Mouse (Mus musculus) kidney, postnatal 36 days (tissue): ENCODE measurements around the gene Rprd2.

ENCODE experiments used
- DNase-seq, 2 experiments: peaks; one replicate each; pipeline ENCODE4 v3.0.0; 2021 to 2022; ENCODE audit warnings: mixed read lengths in 2 of 2

Rprd2 gene

DNA sequence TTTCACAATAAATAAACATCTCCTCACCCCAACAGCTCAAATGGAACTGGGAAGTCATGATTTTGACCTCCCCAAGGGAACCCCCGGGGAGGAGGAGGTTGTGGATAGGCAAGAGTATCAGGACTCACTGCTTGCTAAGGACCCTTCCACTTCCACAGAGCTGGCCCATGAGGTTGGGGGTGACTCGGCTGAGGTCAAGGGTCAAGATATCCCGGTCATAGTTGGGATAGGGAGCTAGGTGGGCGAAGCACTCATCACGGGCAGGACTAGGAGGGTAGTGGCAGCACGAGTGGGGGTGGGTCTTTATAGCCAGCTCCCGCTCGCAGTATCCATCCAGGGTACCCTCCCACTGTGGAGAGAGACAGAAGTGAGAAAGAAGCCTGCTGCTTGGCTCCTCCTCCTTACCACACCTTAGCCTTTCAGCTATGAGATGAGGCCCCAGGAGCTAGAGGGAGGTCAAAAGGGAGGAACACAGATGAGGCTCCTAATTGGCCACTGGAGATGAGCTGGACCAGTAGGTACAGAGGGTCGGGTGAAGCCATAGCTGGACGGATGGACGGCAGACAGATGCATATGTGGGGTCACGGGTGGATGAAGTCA is 83.5 kb downstream of the Rprd2 start:
- no peak for DNase-seq

DNA sequence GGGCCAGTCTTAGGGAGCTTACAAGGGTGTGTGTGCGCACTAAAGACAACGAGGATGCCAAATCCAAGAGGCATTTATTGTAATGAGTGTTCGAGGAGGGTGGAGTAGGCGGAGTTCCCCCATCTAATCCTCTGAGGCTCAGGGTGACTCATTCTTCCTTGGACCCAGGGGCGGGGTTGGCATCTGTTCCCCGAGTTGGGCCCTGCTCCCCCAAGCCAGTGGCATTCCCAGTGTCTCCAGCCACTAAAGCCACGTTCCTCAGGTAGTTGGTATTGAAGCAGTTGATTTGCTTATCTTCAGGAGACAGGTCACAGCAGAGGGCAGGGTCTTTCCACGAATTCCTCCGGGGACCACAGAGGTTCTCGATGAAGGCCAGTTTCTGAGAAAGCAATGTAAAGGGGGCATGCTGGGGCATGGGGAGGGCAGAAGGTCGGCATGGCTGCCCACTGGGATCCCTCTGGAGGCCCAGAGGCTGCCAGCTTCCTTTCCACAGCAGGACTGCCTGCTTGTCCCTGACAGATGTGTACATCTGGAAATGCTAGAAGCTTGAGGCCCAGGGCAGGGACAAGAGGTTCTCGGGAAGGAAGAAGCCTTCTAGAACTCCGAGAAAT is 84.5 kb downstream of the Rprd2 start:
- DNase-seq: no peak

DNA sequence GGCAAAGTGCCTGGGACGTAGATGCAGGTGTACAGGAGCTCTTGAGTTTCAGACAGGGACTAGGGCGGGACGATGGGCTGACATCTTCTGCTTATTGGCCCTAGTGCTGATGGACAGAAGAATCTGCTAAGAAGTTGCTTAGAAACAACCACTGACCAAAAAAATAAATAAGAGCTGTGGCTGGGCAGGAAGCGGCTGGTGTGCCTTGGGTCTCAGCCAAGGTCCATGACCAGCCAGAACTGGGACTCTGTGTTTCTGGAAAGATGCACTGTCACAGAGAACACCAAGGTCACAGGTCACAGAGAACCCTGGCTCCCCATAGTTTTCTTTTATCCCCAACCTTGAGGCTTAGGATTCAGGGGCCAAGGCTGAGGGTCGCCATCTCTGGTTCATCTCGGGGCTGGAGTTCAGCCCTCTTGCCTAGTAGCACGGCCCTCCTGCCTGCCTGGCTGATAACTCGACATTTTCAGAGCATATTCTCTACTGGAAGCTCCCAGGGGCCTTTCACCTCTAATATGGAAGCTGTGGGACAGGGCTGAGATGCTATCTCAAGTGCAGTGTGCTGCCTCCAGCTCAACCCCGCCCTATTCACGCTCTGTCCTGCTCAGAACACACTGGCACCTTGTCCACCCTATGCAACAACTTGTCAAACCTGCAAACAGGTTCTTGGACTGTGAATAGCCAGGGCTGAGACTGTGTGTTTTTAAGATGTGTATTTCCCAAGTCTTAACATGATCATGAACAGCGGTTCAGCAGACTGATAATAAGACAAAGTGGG is 85.7 kb downstream of the Rprd2 start:
- peak; percentile 68 to 71 for DNase-seq

DNA sequence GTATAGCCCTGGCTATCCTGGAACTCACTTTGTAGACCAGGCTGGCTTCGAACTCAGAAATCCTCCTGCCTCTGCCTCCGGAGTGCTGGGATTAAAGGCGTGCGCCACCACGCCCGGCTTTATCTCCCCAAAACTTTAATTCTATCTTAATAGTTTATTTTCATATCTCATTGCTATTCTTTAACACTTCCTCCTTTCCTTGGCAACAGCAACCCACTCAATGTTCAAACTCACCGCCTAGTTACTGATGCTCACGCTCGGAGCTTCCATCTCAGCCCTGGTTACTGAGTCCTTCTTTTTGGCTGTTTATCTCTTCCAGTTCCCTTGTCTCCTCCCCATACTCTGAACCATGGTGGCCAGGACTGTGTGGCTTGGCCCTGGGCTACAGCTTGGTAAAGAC is 86.4 kb downstream of the Rprd2 start:
- no peak for DNase-seq

DNA sequence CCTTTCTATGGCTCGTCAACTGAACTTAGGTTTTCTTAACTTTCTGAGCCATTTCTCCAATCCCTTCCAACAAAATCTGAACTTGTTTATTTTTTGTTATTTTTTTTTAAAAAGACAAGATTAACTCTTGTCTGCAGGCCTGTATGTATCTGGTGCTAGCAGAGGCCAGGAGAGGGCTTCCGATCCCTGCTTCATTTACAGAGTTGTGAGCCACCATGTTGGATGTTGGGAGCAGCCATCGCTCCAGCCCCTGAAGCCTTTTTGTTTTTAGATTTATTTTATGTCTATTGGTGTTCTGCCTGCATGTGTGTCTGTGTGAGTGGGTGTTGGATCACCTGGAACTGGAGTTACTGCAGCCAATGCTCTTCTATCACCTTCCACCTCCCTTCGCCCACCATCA is 86.9 kb downstream of the Rprd2 start:
- no peak for DNase-seq

DNA sequence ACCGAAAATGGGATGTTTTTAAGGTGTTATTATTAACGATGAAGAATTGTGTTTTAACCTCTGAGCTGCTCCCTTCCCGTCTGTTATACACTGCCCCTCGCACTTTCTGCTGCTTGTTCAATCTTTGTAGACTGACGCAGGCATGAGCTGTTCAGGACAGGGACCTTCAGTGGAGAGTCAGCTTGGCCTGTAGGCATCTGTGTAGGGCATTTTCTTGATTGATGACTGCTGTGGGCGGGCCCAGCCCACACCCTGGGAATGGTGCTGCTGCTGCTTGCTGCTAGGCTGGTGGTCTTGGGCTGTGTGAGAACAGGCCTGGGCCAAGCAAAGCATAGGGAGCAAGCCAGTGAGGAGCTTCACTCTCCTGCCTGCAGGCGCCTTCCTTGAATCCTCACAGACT is 88.2 kb downstream of the Rprd2 start:
- DNase-seq: no peak

DNA sequence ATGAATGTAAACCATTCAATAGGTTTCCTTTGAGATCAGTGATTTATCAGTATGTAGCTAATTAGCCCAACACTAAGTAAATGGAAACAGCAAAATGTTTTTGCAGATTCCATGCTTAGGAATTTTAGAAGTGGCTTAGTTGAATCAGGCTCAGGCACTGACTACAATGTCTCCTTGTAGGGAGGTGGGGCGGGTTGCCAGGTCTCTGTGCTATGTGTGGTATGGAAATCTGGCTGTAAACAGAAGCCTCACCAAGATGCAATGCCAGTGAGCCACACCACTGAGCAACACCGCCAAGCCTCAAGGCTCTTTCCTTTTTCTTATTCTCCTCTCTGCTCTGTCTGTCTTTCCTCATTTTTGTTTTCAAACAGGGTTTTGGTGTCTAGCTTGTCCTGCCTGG is 89.8 kb downstream of the Rprd2 start:
- no peak for DNase-seq

DNA sequence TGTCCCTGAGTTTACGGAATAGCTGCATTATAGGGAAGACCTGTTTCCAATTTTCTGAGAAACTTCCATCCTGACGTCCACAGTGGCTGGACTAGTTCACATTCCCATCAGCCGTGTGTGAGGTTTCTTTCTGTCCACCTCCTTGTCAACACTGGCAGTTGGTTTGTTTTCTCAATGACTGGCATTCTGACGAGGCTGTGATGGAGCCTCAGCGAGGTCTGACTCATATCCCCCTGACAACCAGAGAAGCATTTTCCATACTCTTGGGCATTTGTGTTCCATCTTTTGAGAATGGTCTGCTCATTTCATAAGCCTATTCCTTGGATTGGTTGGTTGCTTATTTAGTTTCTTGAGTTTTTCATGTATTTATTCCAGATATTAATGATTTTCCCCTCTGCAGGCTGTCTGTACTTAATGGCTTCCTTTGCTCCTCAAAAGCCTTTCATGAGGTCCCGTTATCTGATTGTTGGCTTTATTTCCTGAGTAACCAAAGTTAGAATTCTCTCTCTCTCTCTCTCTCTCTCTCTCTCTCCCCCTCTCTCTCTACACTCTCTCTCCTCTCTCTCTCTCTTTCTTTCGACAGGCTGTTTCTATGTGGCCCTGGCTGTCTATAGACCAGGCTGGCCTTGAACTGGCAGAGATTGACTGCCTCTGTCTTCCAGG is 91.8 kb downstream of the Rprd2 start:
- no peak for DNase-seq

DNA sequence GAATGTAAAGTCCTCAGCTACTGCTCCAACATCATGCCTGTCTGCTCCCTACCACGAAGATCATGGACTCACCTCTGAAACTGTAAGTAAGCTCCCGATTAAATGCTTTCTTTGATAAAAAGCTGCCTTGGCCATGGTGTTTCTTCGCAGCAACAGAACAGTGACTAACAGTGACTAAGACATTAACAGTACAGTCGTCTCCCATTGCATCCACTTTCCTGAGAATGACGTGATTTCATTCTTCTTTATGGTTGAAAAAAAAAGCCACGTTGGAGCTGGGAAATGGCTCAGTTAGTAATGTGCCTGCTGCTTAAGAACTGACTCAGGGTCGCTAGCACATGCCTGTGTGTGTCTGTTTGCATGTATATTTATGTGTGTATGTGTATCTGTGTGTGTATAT is 92.8 kb downstream of the Rprd2 start:
- DNase-seq: no peak

DNA sequence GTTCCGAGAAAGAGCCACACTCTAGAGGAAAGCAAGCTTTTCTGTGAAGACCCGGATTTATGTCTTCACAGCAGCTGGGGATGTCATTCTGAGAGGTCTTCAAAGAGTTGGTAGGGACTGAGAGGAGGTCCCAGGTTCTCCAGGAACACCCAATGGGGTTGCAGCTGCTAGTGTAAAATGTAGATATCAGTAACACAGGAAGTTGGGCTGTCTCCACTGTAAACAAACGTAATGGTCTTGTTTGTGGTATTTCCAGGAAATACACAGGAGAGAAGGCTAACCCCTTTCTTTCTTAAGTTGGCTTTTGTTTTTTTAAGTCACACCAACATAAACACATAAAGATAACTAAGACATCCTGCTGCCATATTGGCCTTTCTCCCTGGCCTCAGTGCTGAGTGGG is 96.3 kb downstream of the Rprd2 start:
- DNase-seq: no peak

DNA sequence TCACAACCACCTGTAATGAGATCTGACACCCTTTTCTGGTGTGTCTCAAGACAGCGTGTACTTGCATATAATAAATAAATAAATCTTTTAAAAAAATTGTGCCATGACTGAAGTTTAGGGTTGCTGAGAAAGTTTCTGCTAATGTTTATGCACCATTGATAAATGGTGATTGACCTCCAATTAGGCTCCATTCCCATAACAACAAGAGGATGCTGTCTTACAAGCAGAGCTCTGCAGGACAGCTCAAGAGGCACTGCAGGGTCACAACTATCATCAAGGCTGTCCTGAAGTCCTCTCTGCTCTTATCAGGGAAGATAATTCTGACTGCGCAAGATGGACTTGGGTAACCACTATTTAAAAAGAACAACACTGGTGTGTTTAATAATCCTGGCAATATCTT is 100.5 kb downstream of the Rprd2 start:
- no peak for DNase-seq

DNA sequence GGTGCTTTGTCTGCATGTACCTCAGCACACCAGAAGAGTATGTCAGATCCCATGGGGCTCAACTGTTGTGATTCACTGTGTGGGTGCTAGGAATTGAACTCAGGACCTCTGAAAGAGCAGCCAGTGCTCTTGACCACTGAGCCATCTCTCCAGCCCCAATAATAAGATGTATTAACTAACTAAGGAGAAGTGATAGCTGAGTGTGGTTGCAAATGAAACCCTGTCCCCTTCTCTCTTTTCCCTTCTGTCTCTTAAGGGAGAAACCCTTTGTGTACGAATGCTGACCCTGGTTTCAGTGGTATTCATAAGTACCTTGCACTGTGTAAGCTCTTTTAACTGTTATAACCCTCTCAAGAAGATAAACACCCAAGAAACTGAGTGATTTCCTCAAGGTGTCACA is 102.6 kb downstream of the Rprd2 start:
- no peak for DNase-seq
